Mouse (Mus musculus) stomach, adult 2 months (tissue): ENCODE data around the gene Bex1. TPM values are rescaled to one million over a fixed set of nuclear protein-coding genes. Genes with fewer than 3 reads are reported as not detected.

Experiments
- polyA plus RNA-seq: library from polyadenylated mRNA; depleted of rRNA; stranded (reverse); fragments of >200 nt; gene quantifications from 2 replicates; pipeline ENCODE4 v1.2.3, GENCODE M21; 2012; rRNA removed

The Bex1 gene
- polyA plus RNA-seq, result 0.24 and 0.53 TPM in 2 replicates

GRCm38 (mm10) chrX:136214729-136215677 is at the start of gene Bex1, which contains the start of gene Tceal7:
Gene Bex1, minus strand, starts transcription at chrX:136215513.
Gene Tceal7, plus strand, starts transcription at chrX:136214779.

GRCm38 (mm10) chrX:136244574-136245229 is 29.4 kb upstream of the Bex1 start, which contains the start of gene Tceal9:
Gene Tceal9, plus strand, starts transcription at chrX:136245079.

GRCm38 (mm10) chrX:136203664-136204066 is 11.6 kb downstream of the Bex1 start, which contains the start of gene Tceal5:
Gene Tceal5, minus strand, starts transcription at chrX:136203876.

GRCm38 (mm10) chrX:136172118-136172551 is 43.2 kb downstream of the Bex1 start, which contains the start of gene Tceal8:
Gene Tceal8, minus strand, starts transcription at chrX:136172342.

Other genes with a start within 250 kb of the Bex1 start
- gene Arxes2, start 221.7 kb downstream of the Bex1 start, polyA plus RNA-seq, result 1.5 and 1.9 TPM in 2 replicates
- gene Arxes1, start 182.1 kb downstream of the Bex1 start, polyA plus RNA-seq, result 0.57 and 1.1 TPM in 2 replicates
- gene Bex2, start 147.3 kb downstream of the Bex1 start, polyA plus RNA-seq, result 1.1 and 1.6 TPM in 2 replicates
- gene Nxf3, start 130.3 kb downstream of the Bex1 start, polyA plus RNA-seq, result 0.02 and 0.04 TPM in 2 replicates
- 0.25 and 0.40 TPM in 2 replicates for gene Bex4, start 76.5 kb downstream of the Bex1 start, polyA plus RNA-seq
- 0.25 and 0.27 TPM in 2 replicates for gene Tceal8, start 43.2 kb downstream of the Bex1 start, polyA plus RNA-seq
- 0.28 TPM in 1 of 2 replicates, not detected in the other for gene Tceal5, start 11.6 kb downstream of the Bex1 start, polyA plus RNA-seq
- not detected in 2 replicates for gene Tceal7, start 734 bp downstream of the Bex1 start, polyA plus RNA-seq
- gene Tceal9, start 29.6 kb upstream of the Bex1 start, polyA plus RNA-seq, result 1.8 and 2.1 TPM in 2 replicates
- gene Bex3, start 54.7 kb upstream of the Bex1 start, polyA plus RNA-seq, result 7.9 and 8.0 TPM in 2 replicates